Mouse (Mus musculus) left cerebral cortex, postnatal 36 days (tissue): ENCODE results near the gene Ltv1. TPM values are rescaled to one million over a fixed set of nuclear protein-coding genes. Genes with fewer than 3 reads are reported as not detected.
"Not testable (repeated sequence)": the region's sequence is repeated elsewhere in the genome, so short reads cannot be mapped to it uniquely, and the experiment has no call there.

ENCODE experiments used
- DNase-seq, 2 experiments: peaks; one replicate each; pipeline ENCODE4 v3.0.0; 2021 to 2022; ENCODE audit warnings: low spot score in 2 of 2, mixed read lengths in 1 of 2
- intact Hi-C: fragments of 180-260 bp; cut with DNase I; formaldehyde crosslinking; loops from one replicate; pipeline ENCODE4 v1.15.1; 2025
- total RNA-seq, 2 experiments: library from RNA; stranded (reverse); gene quantifications; 2 replicates each; pipeline ENCODE4 v1.2.3; 2021

Ltv1 gene
- total RNA-seq, 2 experiments from 2014 or later: 20.4 to 21.9 TPM

- intact Hi-C loops: loop anchor here (10.0 kb wide), 1 partner anchor 184 kb away; no protein-coding TSS in a partner anchor
- no peak for DNase-seq
Observed at GRCm38 (mm10) chr10:13199234-13199633, 6.3 kb upstream of the Ltv1 start.

- DNase-seq: no peak
- intact Hi-C loops: loop anchor here (10.0 kb wide), 1 partner anchor 182 kb away; no protein-coding TSS in a partner anchor
Observed at GRCm38 (mm10) chr10:13196872-13197507, 4.0 kb upstream of the Ltv1 start.

GRCm38 (mm10) chr10:13193496-13193895, 528 bp upstream of the Ltv1 start:
- intact Hi-C loops: loop anchor here (10.0 kb wide), 1 partner anchor 179 kb away; no protein-coding TSS in a partner anchor
- DNase-seq: not testable (repeated sequence)

GRCm38 (mm10) chr10:13189881-13190280, 3.1 kb downstream of the Ltv1 start:
- intact Hi-C loops: loop anchor here (10.0 kb wide), 1 partner anchor 175 kb away; no protein-coding TSS in a partner anchor
- no peak for DNase-seq

GRCm38 (mm10) chr10:13186754-13187153, 6.2 kb downstream of the Ltv1 start:
- intact Hi-C loops: no loop called here
- DNase-seq: no peak

GRCm38 (mm10) chr10:13184170-13184766, 8.7 kb downstream of the Ltv1 start:
- intact Hi-C loops: no loop called here
- no peak for DNase-seq

- intact Hi-C loops: no loop called here
- DNase-seq: no peak
Observed at GRCm38 (mm10) chr10:13180211-13180610, 12.8 kb downstream of the Ltv1 start.

GRCm38 (mm10) chr10:13177973-13178624, 14.9 kb downstream of the Ltv1 start, which contains the start of gene Zc2hc1b:
Gene Zc2hc1b, minus strand, starts transcription at chr10:13178023.
- no peak for DNase-seq
- intact Hi-C loops: no loop called here

- intact Hi-C loops: no loop called here
Observed at GRCm38 (mm10) chr10:13175866-13176265, 17.1 kb downstream of the Ltv1 start.

GRCm38 (mm10) chr10:13172798-13173221, 20.2 kb downstream of the Ltv1 start:
- no peak for DNase-seq
- intact Hi-C loops: no loop called here

More at GRCm38 (mm10) chr10:13175866-13176265, 17.1 kb downstream of the Ltv1 start:
- no peak for DNase-seq

- no peak for DNase-seq
- intact Hi-C loops: no loop called here
Observed at GRCm38 (mm10) chr10:13171461-13171860, 21.5 kb downstream of the Ltv1 start.

GRCm38 (mm10) chr10:13170739-13171448, 22.1 kb downstream of the Ltv1 start:
- intact Hi-C loops: no loop called here
- DNase-seq: no peak

- no peak for DNase-seq
- intact Hi-C loops: no loop called here
Observed at GRCm38 (mm10) chr10:13168461-13168860, 24.5 kb downstream of the Ltv1 start.

- intact Hi-C loops: no loop called here
- DNase-seq: no peak
Observed at GRCm38 (mm10) chr10:13162031-13162430, 30.9 kb downstream of the Ltv1 start.

GRCm38 (mm10) chr10:13160913-13161312, 32.1 kb downstream of the Ltv1 start:
- intact Hi-C loops: no loop called here

GRCm38 (mm10) chr10:13155377-13155776, 37.6 kb downstream of the Ltv1 start:
- intact Hi-C loops: no loop called here
- no peak for DNase-seq

More at GRCm38 (mm10) chr10:13160913-13161312, 32.1 kb downstream of the Ltv1 start:
- DNase-seq: no peak

GRCm38 (mm10) chr10:13152811-13153364, 40.1 kb downstream of the Ltv1 start:
- intact Hi-C loops: no loop called here
- DNase-seq: no peak

- intact Hi-C loops: no loop called here
- DNase-seq: no peak
Observed at GRCm38 (mm10) chr10:13151353-13151752, 41.6 kb downstream of the Ltv1 start.

- intact Hi-C loops: no loop called here
- DNase-seq: no peak
Observed at GRCm38 (mm10) chr10:13150435-13150834, 42.5 kb downstream of the Ltv1 start.

GRCm38 (mm10) chr10:13140434-13140833, 52.5 kb downstream of the Ltv1 start:
- intact Hi-C loops: no loop called here
- DNase-seq: no peak
